Mouse (Mus musculus) urinary bladder, adult 2 months (tissue): ENCODE data around the gene Kcnk3. TPM values are rescaled to one million over a fixed set of nuclear protein-coding genes. Genes with fewer than 3 reads are reported as not detected.
A peak's percentile ranks its signal among the peaks of the same experiment; 100 is the strongest.

ENCODE experiments used
- DNase-seq: peaks from one replicate; pipeline ENCODE4 v3.0.0; 2022; ENCODE audit warnings: low spot score
- polyA plus RNA-seq: library from polyadenylated mRNA; depleted of rRNA; stranded (reverse); fragments of >200 nt; gene quantifications from 2 replicates; pipeline ENCODE4 v1.2.3, GENCODE M21; 2012

Kcnk3 gene
- polyA plus RNA-seq, 1 experiment, result 15.1 TPM

- DNase-seq, result peak; percentile 63
These were observed 50.1 kb downstream of the Kcnk3 start for GRCm38 (mm10) chr5:30638041-30638440.

GRCm38 (mm10) chr5:30643477-30644179, 55.7 kb downstream of the Kcnk3 start:
- no peak for DNase-seq

GRCm38 (mm10) chr5:30646036-30646435, 58.1 kb downstream of the Kcnk3 start:
- no peak for DNase-seq

GRCm38 (mm10) chr5:30647396-30647795, 59.4 kb downstream of the Kcnk3 start:
- DNase-seq, result no peak

GRCm38 (mm10) chr5:30647815-30648560, 60.0 kb downstream of the Kcnk3 start, which contains the start of gene Slc35f6:
Slc35f6 (plus strand) TSS chr5:30647933.
- DNase-seq, result peak; percentile 85

- no peak for DNase-seq
These were observed 61.6 kb downstream of the Kcnk3 start for GRCm38 (mm10) chr5:30649558-30649957.

- DNase-seq, result no peak
These were observed 62.8 kb downstream of the Kcnk3 start for GRCm38 (mm10) chr5:30650756-30651155.

- DNase-seq, result no peak
These were observed 63.6 kb downstream of the Kcnk3 start for GRCm38 (mm10) chr5:30651554-30651953.

- no peak for DNase-seq
These were observed 65.3 kb downstream of the Kcnk3 start for GRCm38 (mm10) chr5:30653246-30653645.

- DNase-seq, result no peak
These were observed 67.1 kb downstream of the Kcnk3 start for GRCm38 (mm10) chr5:30655042-30655441.

GRCm38 (mm10) chr5:30655526-30656195, 67.7 kb downstream of the Kcnk3 start:
- no peak for DNase-seq

- no peak for DNase-seq
These were observed 71.1 kb downstream of the Kcnk3 start for GRCm38 (mm10) chr5:30659042-30659441.

GRCm38 (mm10) chr5:30660278-30660677, 72.3 kb downstream of the Kcnk3 start:
- DNase-seq, result no peak

GRCm38 (mm10) chr5:30660813-30661212, 72.8 kb downstream of the Kcnk3 start:
- DNase-seq, result no peak

GRCm38 (mm10) chr5:30665360-30665759, 77.4 kb downstream of the Kcnk3 start:
- DNase-seq, result no peak

- no peak for DNase-seq
These were observed 78.0 kb downstream of the Kcnk3 start for GRCm38 (mm10) chr5:30665968-30666367.

- DNase-seq, result peak; percentile 59
These were observed 78.6 kb downstream of the Kcnk3 start, which contains the start of gene Cenpa for GRCm38 (mm10) chr5:30666391-30667195. Cenpa (plus strand) TSS chr5:30666777.

GRCm38 (mm10) chr5:30667215-30667614, 79.2 kb downstream of the Kcnk3 start:
- DNase-seq, result no peak

GRCm38 (mm10) chr5:30667686-30668085, 79.7 kb downstream of the Kcnk3 start:
- no peak for DNase-seq

- no peak for DNase-seq
These were observed 80.9 kb downstream of the Kcnk3 start for GRCm38 (mm10) chr5:30668637-30669495.

- DNase-seq, result no peak
These were observed 81.5 kb downstream of the Kcnk3 start for GRCm38 (mm10) chr5:30669496-30669830.
